Mouse (Mus musculus): ENCODE data around the gene Gm21256. TPM values are rescaled to one million over a fixed set of nuclear protein-coding genes. Genes with fewer than 3 reads are reported as not detected.

Gm21256 gene
- polyA plus RNA-seq (2012; ENCODE audit: low replicate concordance): not detected in 2 replicates

DNA sequence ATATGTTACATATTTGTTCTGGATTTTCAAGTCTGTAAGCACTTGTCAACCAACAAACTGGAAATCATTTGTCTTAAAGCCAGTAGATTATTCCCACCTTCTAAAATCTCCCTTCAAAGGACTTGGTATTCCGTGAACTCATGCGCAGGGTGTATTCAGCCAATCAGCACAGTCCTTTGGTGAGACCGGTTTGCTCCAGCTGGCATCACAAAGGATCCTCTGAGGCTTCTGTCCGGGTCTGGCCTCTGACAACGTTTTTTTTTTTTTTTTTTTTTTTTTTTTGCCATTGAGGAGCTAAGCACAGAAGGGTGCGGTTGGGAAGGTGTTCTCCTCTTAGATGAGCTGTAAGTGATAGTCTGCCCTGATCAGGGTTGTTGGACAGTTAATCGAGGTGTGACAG lies at the start of gene Gm21256:
Gm21256 (plus strand) TSS at position 301 of the 400 bp plus-strand sequence.

Other genes starting within 250 kb of the Gm21256 start
- not detected in 2 replicates for gene Gm21170, start 240.1 kb downstream of the Gm21256 start, polyA plus RNA-seq (2012; ENCODE audit: low replicate concordance)